Comparison of ENCODE assay signal across 8 mouse cellular contexts in the genomic region with DNA sequence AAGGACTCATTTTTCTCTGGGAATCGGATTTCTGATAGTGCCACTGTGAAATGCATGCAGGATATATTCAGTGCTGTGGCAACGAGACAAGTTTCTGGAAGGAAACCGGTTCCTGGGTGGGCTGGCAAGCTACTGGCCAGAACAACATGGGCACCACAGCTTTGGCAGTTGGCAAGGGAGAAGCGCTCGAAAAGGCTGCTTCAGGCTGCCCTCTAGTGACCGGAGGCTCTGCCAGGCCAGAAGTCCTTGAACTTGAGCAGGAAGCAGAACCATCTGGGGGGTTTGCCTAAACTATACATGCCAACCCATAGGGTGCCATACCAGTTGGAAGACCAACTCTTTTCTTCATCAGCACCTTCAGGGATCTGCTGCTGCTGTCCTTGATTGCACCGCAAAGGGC. TPM values are rescaled to one million over a fixed set of nuclear protein-coding genes. Genes with fewer than 3 reads are reported as not detected.
DNase-seq lines count a peak whose midpoint lies in the region; ATAC-seq and TF ChIP-seq lines count a peak whose summit lies in the region.
"Had no signal": no experiment of that assay in that cellular context is flagged by ENCODE, and none has a peak within 500 bp of the region (broad histone marks: within the 10 kb centered on the region; RNA-seq: fewer than 3 reads in every experiment).

No protein-coding gene starts in this region.

- H3K27me3 ChIP-seq in lung, postnatal 0 days (replicated peaks; ENCODE audit: insufficient read depth, low read length), result no peaks in the 10 kb centered on the region
- H3K27me3 ChIP-seq in stomach, postnatal 0 days (ENCODE audit: control insufficient read depth, insufficient read depth, low read length), result no peaks in the 10 kb centered on the region
- H3K27me3 ChIP-seq: stomach, embryonic 15.5 days had no signal

- H3K4me3 ChIP-seq in gastrocnemius, adult 2 months, result no peak overlapping the region; the same call in 1 of the 2 replicates
- no peak overlapping the region for H3K4me3 ChIP-seq in lung, postnatal 0 days (ENCODE audit: low read depth, low read length)
- no peak overlapping the region for H3K4me3 ChIP-seq in stomach, postnatal 0 days (ENCODE audit: low read depth, low read length)
- H3K4me3 ChIP-seq: stomach, embryonic 15.5 days had no signal

- no peak for ATAC-seq in lung, postnatal 0 days
- no peak for ATAC-seq in stomach, postnatal 0 days (ENCODE audit: low FRiP score, low TSS enrichment)

- peak; percentile 81 for TF ChIP-seq CTCF in gastrocnemius, adult 2 months (IDR thresholded peaks at IDR 0.05)
- TF ChIP-seq CTCF in lung, postnatal 0 days (IDR thresholded peaks at IDR 0.05), result peak; percentile 73
- peak; percentile 71 for TF ChIP-seq CTCF in stomach, postnatal 0 days (IDR thresholded peaks at IDR 0.05; ENCODE audit: low read depth)

- no peak overlapping the region for H3K4me2 ChIP-seq in lung, postnatal 0 days (replicated peaks; ENCODE audit: low read depth, low read length)
- no peak overlapping the region for H3K4me2 ChIP-seq in stomach, postnatal 0 days (replicated peaks; ENCODE audit: low read depth)
- H3K4me2 ChIP-seq: stomach, embryonic 15.5 days had no signal

- DNase-seq in thymus, postnatal 14 days, result peak; percentile 17
- DNase-seq in thymus, postnatal 0 days (ENCODE audit: low spot score), result no peak
- DNase-seq in adrenal gland, postnatal 4 days (ENCODE audit: low spot score in 2 of 2), result peak; percentile 26 to 27
- peak; percentile 77 for DNase-seq in gastrocnemius, adult 2 months
- peak; percentile 86 for DNase-seq in kidney, postnatal 25 days
- peak; percentile 68 for DNase-seq in lung, postnatal 0 days (ENCODE audit: low spot score)
- peak; percentile 56 for DNase-seq in stomach, postnatal 0 days (ENCODE audit: low spot score)

- H3K9me3 ChIP-seq in lung, postnatal 0 days (ENCODE audit: low read length), result no peaks in the 10 kb centered on the region
- H3K9me3 ChIP-seq in stomach, postnatal 0 days (ENCODE audit: control insufficient read depth, low read length), result no peaks in the 10 kb centered on the region
- H3K9me3 ChIP-seq: stomach, embryonic 15.5 days had no signal

- 47% methylated on average over 7 of the region's 7 CpGs for WGBS in lung, postnatal 0 days
- WGBS in stomach, postnatal 0 days, result 62% methylated on average over 7 of the region's 7 CpGs

- H3K9ac ChIP-seq in lung, postnatal 0 days (replicated peaks; ENCODE audit: low read depth), result no peak overlapping the region
- no peak overlapping the region for H3K9ac ChIP-seq in stomach, postnatal 0 days (ENCODE audit: low read length)
- H3K9ac ChIP-seq: stomach, embryonic 15.5 days had no signal

- peaks cover 7% of the 10 kb centered on the region; the same call in 1 of the 2 replicates for H3K4me1 ChIP-seq in lung, postnatal 0 days (ENCODE audit: insufficient read depth, low read depth, low read length)
- peaks cover 3% of the 10 kb centered on the region; the same call in 1 of the 2 replicates for H3K4me1 ChIP-seq in stomach, postnatal 0 days (replicated peaks; ENCODE audit: control insufficient read depth, insufficient read depth)

- no peak for TF ChIP-seq EP300 in lung, postnatal 0 days (IDR thresholded peaks at IDR 0.05)
- no peak for TF ChIP-seq EP300 in stomach, postnatal 0 days (optimal IDR thresholded peaks at IDR 0.05)

- intact Hi-C loops in gastrocnemius, adult 2 months (cut with DNase I), result loop anchor here (2.0 to 5.0 kb wide), 2 partner anchors 30 to 149 kb away; no protein-coding TSS in a partner anchor

- no peaks in the 10 kb centered on the region for H3K36me3 ChIP-seq in lung, postnatal 0 days (ENCODE audit: insufficient read depth, low read length)
- H3K36me3 ChIP-seq in stomach, postnatal 0 days (ENCODE audit: control insufficient read depth, insufficient read depth, low read length), result no peaks in the 10 kb centered on the region
- H3K36me3 ChIP-seq: stomach, embryonic 15.5 days had no signal

- H3K27ac ChIP-seq in gastrocnemius, adult 2 months, result peak overlapping the region; percentile 86
- no peak overlapping the region for H3K27ac ChIP-seq in lung, postnatal 0 days (ENCODE audit: low read length)
- H3K27ac ChIP-seq in stomach, postnatal 0 days (replicated peaks), result no peak overlapping the region
- H3K27ac ChIP-seq: stomach, embryonic 15.5 days had no signal

RNA-seq across cellular contexts. Expression of gene Cryzl2, which starts 12.1 kb away (rescaled TPM):
- 10.1 and 10.5 TPM in 2 replicates for polyA plus RNA-seq in thymus, postnatal 0 days (2015; fragmentation: Nextera tagmentation; extraction: Ambion mirVana)
- 10 to 100 TPM; 49.0 to 49.2 TPM for total RNA-seq in adrenal gland, postnatal 4 days (2021)
- total RNA-seq in gastrocnemius, adult 2 months (2021), result under 1 TPM; 0.33 to 0.45 TPM
- polyA plus RNA-seq in lung, postnatal 0 days (2015; fragmentation: Nextera tagmentation; extraction: Ambion mirVana), result 9.4 and 9.8 TPM in 2 replicates
- 14.8 and 16.4 TPM in 2 replicates for polyA plus RNA-seq in stomach, postnatal 0 days (2015; fragmentation: Nextera tagmentation; extraction: Ambion mirVana)

RNA-seq across cellular contexts. Expression of gene Rasal2, which starts 33.9 kb away (rescaled TPM):
- 2.4 and 3.9 TPM in 2 replicates for polyA plus RNA-seq in thymus, postnatal 0 days (2015; fragmentation: Nextera tagmentation; extraction: Ambion mirVana)
- 10 to 100 TPM; 12.2 to 13.6 TPM for total RNA-seq in adrenal gland, postnatal 4 days (2021)
- 1 to 10 TPM; 6.4 to 7.4 TPM for total RNA-seq in gastrocnemius, adult 2 months (2021)
- 15.3 and 19.8 TPM in 2 replicates for polyA plus RNA-seq in lung, postnatal 0 days (2015; fragmentation: Nextera tagmentation; extraction: Ambion mirVana)
- 8.6 and 9.0 TPM in 2 replicates for polyA plus RNA-seq in stomach, postnatal 0 days (2015; fragmentation: Nextera tagmentation; extraction: Ambion mirVana)
